Mouse (Mus musculus): Measurements from ENCODE around the gene Appbp2.
"Not testable (repeated sequence)": the region's sequence is repeated elsewhere in the genome, so short reads cannot be mapped to it uniquely, and the experiment has no call there.

Gene Appbp2

DNA sequence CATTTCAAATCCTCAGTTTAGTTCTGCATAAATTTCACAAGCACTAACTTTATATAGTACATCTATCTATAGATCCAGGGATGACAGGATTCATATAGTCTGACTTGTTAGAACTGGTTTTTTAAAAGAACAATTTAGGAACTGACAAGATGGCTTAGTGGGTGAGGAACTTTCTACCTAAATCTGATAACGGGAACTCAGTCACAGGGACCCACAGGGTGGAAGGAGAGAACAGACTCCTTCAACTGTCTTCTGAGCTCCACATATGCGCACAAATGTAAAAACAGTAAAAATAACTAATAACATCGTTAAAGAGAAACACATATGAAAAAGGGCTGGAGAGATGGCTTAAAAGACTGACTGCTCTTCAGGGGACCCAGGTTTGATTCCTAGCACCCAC, 15.9 kb downstream of the Appbp2 start:
- DNase-seq: no peak

DNA sequence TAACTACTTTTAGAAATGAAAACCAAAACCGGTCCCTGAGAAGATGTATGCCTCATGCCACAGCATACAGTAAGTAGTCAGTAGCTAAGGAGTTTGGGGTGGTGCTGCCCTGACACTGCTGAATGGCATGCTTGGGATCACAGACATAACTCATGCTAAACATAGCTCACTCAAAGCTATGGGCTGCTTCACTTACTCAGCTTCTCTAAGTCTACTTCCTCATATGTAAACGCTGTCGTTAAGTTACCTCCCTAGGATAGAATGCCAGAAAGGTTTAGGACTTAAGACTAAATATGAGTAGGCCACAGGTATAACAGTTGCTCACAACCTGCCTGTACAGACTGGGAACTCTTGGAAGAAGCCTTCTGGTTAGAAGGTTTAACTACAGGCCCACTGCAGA, 20.3 kb downstream of the Appbp2 start:
- no peak for DNase-seq

DNA sequence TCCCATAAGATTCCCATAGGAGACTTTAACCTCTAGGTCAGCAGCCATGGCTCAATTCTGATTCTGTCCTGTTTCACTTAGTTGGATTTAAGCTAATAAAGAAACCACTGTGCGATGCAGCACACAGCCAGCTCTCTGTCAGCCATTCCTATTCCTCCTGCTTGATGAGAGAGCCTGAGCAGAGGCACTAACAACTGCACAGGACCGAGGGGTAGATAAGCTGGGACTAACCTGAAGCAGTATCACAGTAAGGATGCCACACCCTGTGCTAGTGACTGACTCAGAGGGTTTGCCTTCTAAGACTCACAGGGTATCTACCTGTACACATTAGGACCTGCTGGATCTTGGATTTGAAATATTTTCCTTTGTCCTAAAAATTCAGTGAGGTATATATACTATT, 21.7 kb downstream of the Appbp2 start:
- no peak for DNase-seq

DNA sequence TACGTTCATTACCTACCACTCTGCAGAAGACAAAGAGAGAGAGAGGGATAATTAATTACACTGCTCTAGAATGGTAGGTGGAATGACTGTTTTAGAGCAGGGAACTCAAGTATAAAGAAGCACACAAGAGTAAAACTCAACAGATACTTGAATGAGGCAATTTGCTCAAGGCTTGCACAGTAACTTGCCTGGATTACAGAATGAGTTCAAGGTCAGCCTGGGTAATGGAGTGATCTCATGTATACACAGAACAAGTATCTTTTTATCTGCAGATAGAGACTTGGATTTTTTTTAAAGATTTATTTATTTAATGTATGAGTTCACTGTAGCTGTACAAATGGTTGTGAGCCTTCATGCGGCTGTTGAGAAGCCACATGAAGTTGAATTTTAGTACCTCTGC, 23.8 kb downstream of the Appbp2 start:
- DNase-seq: no peak

DNA sequence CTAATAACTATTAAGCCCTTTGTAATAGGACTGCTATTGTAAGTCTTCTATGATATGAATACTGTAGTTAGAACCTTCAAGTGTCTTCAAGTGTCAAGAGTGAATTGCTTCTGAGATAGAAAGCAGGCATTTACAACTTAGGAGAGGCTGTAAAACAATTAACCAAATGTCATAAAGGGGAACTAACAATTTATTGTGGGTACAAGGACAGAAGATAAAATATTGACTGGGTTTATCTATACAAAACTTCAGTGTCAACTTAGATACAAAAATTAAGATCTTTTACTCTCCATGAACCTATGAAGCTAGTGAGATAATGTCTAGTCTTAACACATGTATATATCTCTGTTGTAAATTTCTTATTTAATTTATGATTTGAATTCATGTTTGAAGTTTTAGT, 28.7 kb downstream of the Appbp2 start:
- no peak for DNase-seq

DNA sequence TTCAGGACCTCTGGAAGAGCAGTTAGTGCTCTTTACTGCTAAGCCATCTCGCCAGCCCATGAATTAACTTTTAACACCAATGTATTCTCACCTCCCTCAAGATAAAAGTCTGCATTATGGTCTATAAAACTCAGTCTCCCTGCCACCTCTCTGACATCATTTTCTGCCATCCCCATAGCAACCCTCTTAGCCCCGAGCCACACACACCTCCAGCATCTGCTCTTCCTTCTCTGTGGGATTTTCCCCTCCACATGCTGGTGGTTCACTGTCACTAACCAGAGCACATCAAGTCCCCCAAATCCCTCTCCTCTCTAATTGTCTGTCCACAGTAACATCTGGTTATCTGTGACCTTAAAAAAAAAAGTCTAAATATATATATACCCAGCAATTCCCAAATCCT, 36.0 kb downstream of the Appbp2 start:
- no peak for DNase-seq

DNA sequence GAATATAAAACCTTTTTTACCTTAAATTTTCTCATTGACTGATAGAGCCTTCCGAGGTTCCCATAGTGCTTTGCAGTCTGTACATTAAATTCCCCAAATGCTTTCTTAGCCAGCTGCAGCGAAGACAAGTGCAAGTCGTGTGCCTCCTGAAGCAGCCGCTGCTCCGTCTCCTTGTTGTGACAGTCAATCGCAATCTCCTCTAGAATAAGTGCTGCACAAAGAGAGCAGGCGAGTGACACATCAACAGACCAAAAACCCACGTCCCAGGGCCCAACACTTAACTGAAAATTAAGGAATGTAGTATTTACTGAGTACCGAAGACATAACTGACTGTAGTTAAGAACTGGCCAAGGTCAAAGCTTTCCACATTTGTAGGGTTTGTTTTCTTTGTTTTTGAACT, 38.9 kb downstream of the Appbp2 start:
- no peak for DNase-seq

DNA sequence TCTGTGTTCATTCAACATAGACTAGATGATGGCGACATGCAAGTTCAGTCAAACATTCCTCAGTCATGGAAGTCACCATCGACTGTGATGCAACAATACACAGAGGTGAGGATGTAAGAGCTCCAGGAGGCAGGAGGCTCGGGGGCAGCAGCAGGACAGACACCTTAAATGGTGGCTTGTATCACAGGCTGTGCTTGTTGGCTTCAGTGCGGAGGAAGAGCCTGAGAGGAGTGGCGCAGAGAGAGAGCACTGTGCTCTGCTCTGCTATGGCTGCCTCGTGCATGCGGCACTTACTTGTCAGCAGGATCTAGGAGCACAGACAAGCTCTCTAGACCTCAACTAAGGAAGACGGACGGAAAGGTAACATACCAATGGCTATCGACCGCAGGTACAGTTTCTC, 40.7 kb downstream of the Appbp2 start:
- DNase-seq: no peak

DNA sequence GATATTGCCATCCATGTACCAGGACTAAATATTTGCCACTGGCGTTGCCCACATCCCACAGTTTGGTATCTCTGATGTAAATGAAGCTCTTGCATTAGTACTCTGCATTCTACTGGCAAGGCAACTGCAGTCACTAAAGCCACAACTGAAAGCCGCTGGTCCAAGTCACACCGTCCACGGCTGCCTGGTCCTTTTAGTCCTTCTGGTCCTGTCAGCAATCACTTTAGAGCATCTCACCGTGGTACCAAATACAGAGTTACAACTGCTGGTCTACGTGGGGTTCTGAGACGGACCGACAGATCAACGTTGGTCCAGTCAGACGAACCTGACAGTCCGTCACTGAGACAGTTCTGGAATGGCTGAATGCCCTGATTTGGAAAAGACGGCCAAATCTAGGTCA, 44.2 kb downstream of the Appbp2 start:
- no peak for DNase-seq

DNA sequence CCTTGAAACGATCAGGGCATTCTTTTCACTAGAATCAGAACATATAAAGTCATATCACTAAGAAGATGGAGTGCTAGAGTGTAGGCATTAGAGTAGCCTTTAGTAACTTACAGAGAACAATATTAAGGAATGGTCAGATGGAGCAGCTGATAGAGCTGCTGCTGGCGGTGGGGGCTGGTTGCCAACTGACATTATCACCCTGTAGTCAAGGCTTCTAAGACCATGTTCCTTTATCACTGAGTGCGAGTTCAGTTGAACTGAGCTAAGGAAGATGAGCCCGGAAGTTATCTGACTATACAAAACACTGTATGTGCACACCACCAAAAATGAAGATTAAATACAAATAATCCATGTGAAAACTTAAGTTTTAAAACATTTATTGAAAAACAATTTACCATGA, 45.8 kb downstream of the Appbp2 start:
- no peak for DNase-seq

DNA sequence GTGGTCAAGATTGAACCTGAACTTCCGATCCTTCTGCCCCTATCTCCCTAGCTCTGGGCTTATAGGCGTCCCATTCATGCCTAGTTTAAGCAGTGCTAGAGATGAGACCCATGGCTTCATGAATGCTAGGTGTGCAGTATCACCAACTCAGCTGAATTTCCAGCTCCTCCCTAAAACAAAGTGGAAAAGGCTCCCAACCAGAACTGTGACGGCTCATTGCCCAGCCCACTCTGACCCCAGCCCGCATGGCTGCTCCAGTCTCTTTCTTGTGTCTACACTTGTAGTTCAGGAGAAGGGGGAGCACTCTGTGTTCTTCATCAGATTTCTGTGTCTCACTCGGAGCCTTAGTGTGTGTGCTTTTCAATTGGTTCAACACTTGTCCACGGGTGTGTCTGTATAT, 50.1 kb downstream of the Appbp2 start:
- no peak for DNase-seq

DNA sequence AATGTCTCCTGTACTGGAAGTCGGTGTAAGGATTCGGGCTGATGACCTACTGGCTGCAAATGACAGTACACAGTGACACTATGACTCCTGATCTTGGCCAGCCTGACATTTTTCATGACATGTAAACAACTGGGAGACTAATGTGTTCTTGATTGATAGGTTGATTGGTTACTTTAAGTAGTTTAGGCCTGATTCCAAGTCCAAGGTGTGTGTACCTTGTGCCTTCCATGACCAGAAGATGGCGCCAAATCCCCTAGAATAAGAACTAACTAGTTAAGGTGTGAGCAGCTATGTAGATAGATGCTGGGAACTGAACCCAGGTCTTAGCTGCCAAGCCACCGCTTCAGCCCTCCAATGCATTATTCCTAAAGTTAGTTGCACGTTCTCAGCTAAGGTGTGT, 50.8 kb downstream of the Appbp2 start:
- peak; percentile 40 for DNase-seq

DNA sequence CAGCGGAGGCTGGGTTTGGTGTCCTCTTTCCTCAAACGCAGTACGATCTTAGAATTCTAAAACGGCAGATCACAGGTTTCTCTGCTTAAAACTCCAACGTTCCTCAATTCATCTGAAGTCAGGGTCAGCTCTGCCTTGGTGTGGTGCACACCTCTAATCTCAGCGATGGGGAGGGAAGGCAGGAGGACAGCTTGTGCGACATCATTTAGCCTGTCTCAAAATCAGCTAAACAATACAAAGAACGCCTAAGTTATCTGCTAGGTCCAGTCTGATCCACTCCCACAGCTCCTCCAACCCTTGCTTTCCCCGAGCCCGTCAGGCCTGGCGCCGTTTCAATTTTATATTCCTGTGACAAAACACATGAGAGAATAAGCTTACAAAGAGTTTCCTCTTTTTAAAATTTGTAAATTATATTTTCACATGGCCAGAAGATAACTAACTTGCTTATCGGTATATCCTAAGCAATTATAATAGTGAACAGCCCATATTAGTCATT, 51.6 kb downstream of the Appbp2 start:
- no peak for DNase-seq

DNA sequence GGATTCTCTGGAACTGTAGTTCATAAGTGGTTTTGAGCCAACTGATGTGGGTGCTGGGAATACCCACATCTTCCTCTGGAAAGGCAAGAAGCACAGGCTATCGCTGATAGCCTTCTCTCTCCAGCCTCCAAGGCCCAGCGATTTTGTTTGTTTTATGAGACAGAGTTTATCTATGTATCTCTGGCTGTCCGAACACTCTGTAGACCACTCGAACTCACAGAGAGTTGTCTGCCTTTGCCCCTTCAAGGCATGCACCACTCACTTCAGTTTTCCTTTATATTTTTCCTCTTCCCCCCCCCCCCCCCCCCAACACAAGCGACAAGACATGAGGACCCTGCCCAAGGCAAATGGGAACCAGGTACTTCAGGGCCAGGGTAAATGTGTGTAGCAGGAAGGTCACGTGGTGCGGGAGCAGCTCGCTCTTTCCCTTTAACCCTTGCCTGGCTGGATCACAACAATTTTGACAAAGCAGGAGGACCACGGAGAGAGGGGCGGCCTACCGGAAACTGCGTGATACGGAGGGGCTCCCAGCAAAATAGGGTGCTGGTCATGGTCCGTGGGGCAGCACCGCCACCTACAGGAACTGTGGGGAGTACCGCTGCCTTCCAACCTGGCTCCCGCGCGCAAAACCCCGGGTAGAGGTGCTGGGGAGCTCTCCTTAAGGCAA, 52.2 kb downstream of the Appbp2 start:
- DNase-seq: peak; percentile 69

DNA sequence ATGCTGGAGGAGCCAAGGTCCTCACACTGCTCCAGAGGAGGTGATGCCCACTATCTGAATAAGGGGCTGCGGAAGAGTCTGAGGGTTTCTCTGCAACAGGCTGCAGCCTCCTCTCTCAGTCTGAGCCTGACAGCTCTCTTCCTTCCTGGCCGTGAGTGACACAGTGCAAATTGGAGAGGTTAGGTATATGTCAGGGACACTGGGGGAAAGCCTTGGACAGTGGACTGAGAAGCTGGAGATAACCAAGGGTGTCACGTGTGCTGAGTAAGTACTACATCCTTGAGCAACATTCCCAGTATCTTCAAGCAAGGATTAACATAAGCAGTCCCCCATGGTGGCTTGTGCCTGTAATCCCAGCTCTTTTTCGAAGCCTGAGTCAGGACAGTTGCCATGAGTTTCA, 56.5 kb downstream of the Appbp2 start:
- DNase-seq: no peak

DNA sequence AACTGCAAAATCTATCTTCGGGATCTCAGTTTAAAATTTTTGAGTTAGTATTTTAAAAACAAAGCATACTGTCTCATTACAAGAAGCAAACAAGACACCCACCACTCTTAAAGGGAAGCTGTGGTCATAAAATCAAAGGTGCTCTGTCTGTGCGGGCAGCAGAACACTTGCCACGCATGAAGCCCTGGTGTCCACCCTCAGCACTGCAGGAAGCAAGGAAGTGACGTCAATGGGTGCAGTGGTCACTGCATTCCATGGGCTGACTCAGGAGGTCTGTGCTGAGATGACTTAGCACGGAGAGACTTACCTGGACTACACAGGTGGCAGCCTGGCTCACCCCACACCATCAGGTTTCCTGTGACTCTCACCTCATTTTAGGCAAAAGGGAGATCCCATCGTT, 57.2 kb downstream of the Appbp2 start:
- DNase-seq: no peak

DNA sequence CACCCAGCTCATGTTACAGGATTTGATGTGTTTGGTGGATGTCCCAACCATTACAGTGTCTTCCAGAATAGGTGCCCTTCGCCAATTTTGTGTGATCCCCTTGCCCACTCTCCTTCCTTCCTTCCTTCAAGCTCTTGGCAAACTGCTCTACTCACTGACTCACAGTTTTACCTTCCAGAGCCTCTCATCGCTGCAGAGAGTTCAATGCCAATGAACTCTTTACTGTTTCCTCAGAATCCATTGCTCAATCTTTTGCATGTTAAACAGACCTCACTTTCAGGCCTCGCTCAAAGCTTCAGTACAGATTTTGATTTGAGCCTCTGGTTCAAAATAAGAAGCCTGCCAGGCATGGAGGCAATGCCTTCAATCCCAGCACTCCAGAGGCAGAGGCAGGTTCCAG, 59.0 kb downstream of the Appbp2 start:
- no peak for DNase-seq

DNA sequence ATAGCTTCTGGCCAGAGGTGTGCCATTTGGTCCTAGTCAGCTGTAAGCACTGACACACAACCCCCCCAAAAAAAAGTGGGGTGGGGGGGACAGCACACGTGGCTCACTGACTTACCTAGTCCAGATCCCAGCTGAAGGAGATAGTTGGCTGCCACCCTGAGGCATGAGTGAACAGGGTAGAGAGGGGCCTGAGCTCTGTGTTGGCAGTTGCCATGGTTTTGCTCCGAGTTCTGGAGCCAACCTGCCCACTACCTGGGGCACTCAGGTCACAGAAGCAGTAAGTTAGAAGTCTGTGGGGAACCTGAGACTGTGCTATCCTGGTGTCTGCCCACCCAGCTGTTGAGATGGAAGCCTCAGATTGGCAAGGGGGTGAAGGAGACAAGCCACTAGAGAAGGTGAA, 64.1 kb downstream of the Appbp2 start:
- no peak for DNase-seq

DNA sequence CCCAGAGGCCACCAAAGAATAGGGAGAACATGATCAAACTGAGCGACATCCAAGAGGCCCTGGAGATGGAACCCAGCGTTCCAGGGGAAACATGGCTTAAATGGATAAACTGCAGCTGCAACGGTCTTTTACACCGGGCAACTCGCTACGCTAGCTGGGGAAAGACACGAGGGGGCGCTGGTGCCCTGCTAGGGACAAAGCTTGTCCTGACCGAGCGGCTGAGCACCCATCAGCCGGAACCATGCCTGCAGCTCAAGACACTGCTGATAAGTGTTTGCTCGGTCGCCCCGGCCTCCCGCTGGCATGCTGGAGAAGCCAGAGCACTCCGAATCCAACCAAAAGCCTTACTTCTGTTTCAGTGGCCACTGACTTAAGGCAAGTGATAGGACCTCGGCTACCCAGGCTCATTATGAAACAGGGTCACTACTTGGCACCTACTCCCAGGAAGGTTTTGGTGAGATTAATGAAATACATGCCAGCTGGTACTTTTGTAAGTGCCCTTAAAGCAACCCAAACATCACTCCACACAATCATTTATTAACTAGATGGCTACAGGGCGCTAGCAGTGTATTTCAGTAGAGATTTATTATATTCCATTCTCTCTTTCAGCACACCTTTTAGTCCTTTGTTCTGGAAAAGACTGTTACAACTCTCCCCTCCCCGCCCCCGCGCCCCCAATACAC, 64.7 kb downstream of the Appbp2 start, which contains the start of gene 1700125H20Rik:
Gene 1700125H20Rik, plus strand, starts transcription at position 347 of the 683 bp plus-strand sequence.
- peak; percentile 83 for DNase-seq

DNA sequence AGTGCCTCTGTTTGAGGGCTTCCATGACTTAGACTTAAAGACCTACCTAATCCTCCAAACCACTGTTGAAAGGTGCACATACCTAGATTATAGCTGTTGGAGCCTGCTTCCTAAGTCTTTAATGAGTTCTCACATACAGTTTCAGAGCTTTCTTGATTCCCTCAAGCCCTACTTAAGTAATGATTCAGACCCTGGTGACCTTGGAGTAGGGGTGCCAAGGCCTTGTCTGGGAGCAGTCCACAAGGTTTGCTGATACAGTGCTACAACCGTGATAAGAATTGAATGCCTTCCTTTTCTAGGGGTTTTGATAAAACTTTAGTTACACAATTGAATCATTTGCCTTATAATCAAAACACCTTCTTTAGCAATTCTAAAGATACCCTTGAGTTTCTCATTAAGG, 67.4 kb downstream of the Appbp2 start:
- DNase-seq: no peak

DNA sequence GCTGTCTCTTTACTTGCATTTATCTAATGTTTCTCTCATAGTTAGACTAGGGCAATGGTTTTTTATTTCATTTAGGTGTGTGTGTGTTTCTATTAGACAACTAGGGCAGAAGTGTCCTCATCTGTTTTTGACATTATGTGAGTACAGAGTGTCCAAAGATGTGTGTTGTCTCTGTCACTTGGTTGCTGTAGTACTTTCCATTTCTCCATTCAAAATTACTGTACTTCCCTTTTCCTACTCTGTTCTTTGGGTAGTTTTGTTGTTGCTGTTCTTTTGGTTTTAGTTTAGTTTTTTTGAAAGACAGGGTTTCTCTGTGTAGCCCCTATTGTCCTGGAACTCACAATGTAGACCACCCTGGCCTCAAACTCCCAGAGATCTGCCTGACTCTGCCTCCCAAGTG, 70.6 kb downstream of the Appbp2 start:
- no peak for DNase-seq

DNA sequence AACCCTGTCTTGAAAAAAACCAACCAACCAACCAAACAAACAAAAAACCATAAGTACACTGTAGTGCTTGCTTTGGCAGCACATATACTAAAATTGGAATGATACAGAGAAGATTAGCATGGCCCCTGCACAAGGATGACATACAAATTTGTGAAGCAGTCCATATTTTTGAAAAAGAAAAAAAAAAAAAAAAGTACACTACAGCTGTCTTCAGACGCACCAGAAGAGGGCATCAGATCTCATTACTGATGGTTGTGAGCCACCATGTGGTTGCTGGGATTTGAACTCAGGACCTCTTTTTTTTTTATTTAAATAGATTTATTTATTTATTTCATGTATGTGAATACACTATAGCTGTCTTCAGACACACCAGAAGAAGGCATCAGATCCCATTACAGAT, 71.9 kb downstream of the Appbp2 start:
- DNase-seq: not testable (repeated sequence)

DNA sequence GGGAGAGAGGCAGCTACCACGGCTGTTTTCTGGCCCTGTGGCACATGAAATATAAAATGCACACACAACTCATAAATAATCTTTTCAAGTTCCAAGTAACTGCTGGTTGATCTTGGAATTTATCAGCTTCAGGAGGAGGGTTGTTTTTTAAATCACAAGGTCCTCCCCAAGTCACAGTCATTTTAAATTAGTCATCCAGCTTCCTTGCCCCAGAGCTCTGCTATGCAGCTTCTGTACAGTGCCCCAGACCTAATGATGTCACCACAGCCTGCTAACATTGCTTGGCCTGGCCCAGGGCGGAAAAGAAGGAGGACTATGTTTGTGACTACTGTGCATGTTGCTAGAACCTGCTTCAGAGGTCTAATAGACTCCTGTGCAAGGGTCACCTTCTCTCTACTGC, 77.6 kb downstream of the Appbp2 start:
- DNase-seq: no peak

DNA sequence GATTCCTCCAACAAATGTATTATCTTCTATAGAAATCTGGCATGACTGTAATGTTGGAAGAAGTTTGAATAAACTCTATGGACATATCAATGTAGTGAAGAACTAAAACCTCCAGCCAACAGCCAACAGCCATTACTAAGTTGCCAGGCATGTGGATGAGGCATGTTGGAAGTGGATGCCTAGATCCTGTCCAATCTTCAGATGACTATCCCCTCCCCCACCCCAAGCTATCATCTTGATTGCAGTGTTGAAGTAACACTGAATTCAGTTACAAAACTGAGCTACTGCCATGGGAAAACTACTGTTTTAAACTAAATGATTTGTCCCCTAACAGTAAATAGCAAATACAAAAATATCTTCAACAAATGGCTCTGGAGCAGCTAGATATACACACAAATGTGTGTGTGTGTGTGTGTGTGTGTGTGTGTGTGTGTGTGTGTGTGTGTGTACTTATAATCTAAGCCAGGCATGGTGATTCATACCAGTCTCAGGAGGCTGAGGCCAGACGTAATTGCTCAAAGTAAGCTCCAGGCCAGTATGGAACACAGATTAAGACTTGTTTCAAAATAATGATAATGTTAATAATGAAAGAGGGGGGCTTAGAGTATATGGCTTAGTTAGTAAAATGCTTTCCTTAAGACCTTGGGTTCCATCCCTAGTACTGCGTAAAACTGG, 82.5 kb downstream of the Appbp2 start:
- DNase-seq: no peak

Measured in cerebellum, adult 11 months (tissue).